Mouse (Mus musculus) CH12.LX (cell line): ENCODE results near the gene Tspan14. TPM values are rescaled to one million over a fixed set of nuclear protein-coding genes. Genes with fewer than 3 reads are reported as not detected.

Experiments used
- DNase-seq: peaks from one replicate; pipeline ENCODE4 v3.0.0-alpha.2; 2013; ENCODE audit errors: extremely low read depth
- H3K27ac ChIP-seq: 2 replicates; pipeline ENCODE4 v1.5.1; 2012; ENCODE audit warnings: low read depth, mild to moderate bottlenecking, control low read depth, moderate library complexity; ENCODE audit not compliant: insufficient read depth
- H3K27me3 ChIP-seq: replicated peaks from 2 replicates; pipeline ENCODE3; 2012; ENCODE audit warnings: inconsistent platforms
- H3K36me3 ChIP-seq, 2 experiments: replicated peaks in 1 of 2; 2 replicates each; pipeline versions ENCODE3 to v1.6.1; 2012; ENCODE audit warnings: inconsistent platforms in 1 of 2, low read length in 1 of 2, mild to moderate bottlenecking in 1 of 2, mixed read lengths in 1 of 2, moderate library complexity in 1 of 2; ENCODE audit not compliant: control insufficient read depth in 1 of 2, insufficient read depth in 1 of 2
- H3K4me1 ChIP-seq, 2 experiments: 2 replicates each; pipeline ENCODE4 v1.6.1; 2012; ENCODE audit warnings: inconsistent platforms in 1 of 2, moderate library complexity in 1 of 2; ENCODE audit not compliant: insufficient read depth in 2 of 2, control insufficient read depth in 1 of 2
- H3K4me2 ChIP-seq: 2 replicates; pipeline ENCODE4 v1.6.1; 2012; ENCODE audit warnings: low read depth, mild to moderate bottlenecking, control low read depth; ENCODE audit not compliant: poor library complexity, insufficient read depth, severe bottlenecking
- H3K4me3 ChIP-seq, 3 experiments: fragments of 150-350 bp in 1 of 3; sonication (generic) in 1 of 3; replicated peaks in 1 of 3; 2 replicates each; pipeline versions ENCODE3 to v1.5.1; 2011 to 2012; ENCODE audit warnings: low read depth in 2 of 3, low read length in 2 of 3, mild to moderate bottlenecking in 2 of 3, moderate library complexity in 2 of 3, control low read depth in 1 of 3, improper control_type of control experiment in 1 of 3, inconsistent platforms in 1 of 3, mixed read lengths in 1 of 3; ENCODE audit not compliant: poor library complexity in 1 of 3
- H3K79me2 ChIP-seq: replicated peaks from 2 replicates; pipeline ENCODE4 v1.6.1; 2012; ENCODE audit warnings: mild to moderate bottlenecking, moderate library complexity; ENCODE audit not compliant: control insufficient read depth, poor library complexity, insufficient read depth, severe bottlenecking; ENCODE audit errors: extremely low read depth
- H3K9ac ChIP-seq: 2 replicates; pipeline ENCODE4 v1.6.1; 2012; ENCODE audit warnings: low read depth, mild to moderate bottlenecking, control low read depth, moderate library complexity; ENCODE audit not compliant: insufficient read depth
- H3K9me3 ChIP-seq: replicated peaks from 2 replicates; pipeline ENCODE3; 2012; ENCODE audit warnings: low read length, inconsistent platforms, mixed read lengths
- BHLHE40 ChIP-seq: IDR thresholded peaks from 2 replicates; pipeline ENCODE4 v1.6.1; 2011; ENCODE audit warnings: mild to moderate bottlenecking, low read depth, low read length, improper control_type of control experiment
- CHD2 ChIP-seq: IDR thresholded peaks from 2 replicates; pipeline ENCODE4 v1.6.1; 2011; ENCODE audit warnings: low read length, improper control_type of control experiment
- CTCF ChIP-seq, 2 experiments: IDR thresholded peaks in 1 of 2; conservative IDR thresholded peaks in 1 of 2; 2 replicates each; pipeline ENCODE4 v1.5.1; 2011 to 2012; ENCODE audit warnings: low read depth in 2 of 2, low read length in 2 of 2, improper control_type of control experiment in 1 of 2, inconsistent platforms in 1 of 2, mild to moderate bottlenecking in 1 of 2, moderate library complexity in 1 of 2
- EP300 ChIP-seq: IDR thresholded peaks from 2 replicates; pipeline ENCODE4 v1.6.1; 2011; ENCODE audit warnings: low read length, improper control_type of control experiment
- ETS1 ChIP-seq: conservative IDR thresholded peaks from 2 replicates; pipeline ENCODE4 v1.6.1; 2012; ENCODE audit warnings: low read depth, mild to moderate bottlenecking, inconsistent platforms, low read length, improper control_type of control experiment, moderate library complexity
- GABPA ChIP-seq: IDR thresholded peaks from 2 replicates; pipeline ENCODE4 v1.6.1; 2012; ENCODE audit warnings: low read depth, low read length, improper control_type of control experiment, inconsistent platforms; ENCODE audit not compliant: insufficient replicate concordance
- IRF4 ChIP-seq: IDR thresholded peaks from 2 replicates; pipeline ENCODE4 v1.6.1; 2014; ENCODE audit warnings: low read depth, mild to moderate bottlenecking, inconsistent platforms, low read length, improper control_type of control experiment
- JUN ChIP-seq: IDR thresholded peaks from 2 replicates; pipeline ENCODE4 v1.6.1; 2011; ENCODE audit warnings: low read depth, mild to moderate bottlenecking, low read length, improper control_type of control experiment, moderate library complexity; ENCODE audit not compliant: insufficient read depth
- JUND ChIP-seq: conservative IDR thresholded peaks from 2 replicates; pipeline ENCODE4 v1.6.1; 2011; ENCODE audit warnings: low read depth, low read length, improper control_type of control experiment
- KAT2A ChIP-seq: IDR thresholded peaks from 2 replicates; pipeline ENCODE4 v1.6.1; 2012; ENCODE audit warnings: low read length, improper control_type of control experiment, inconsistent platforms; ENCODE audit not compliant: insufficient replicate concordance
- MAFK ChIP-seq: IDR thresholded peaks from 2 replicates; pipeline ENCODE4 v1.6.1; 2011; ENCODE audit warnings: low read length, improper control_type of control experiment; ENCODE audit not compliant: insufficient replicate concordance
- MAX ChIP-seq: IDR thresholded peaks from 2 replicates; pipeline ENCODE4 v1.6.1; 2011; ENCODE audit warnings: low read length, improper control_type of control experiment
- MAZ ChIP-seq: IDR thresholded peaks from 2 replicates; pipeline ENCODE4 v1.6.1; 2012; ENCODE audit warnings: low read depth, mild to moderate bottlenecking, inconsistent platforms, low read length, improper control_type of control experiment, moderate library complexity
- MYC ChIP-seq: IDR thresholded peaks from 2 replicates; pipeline ENCODE4 v1.6.1; 2011; ENCODE audit warnings: low read depth, mild to moderate bottlenecking, improper control_type of control experiment, low read length
- NRF1 ChIP-seq: IDR thresholded peaks from 2 replicates; pipeline ENCODE4 v1.6.1; 2014; ENCODE audit warnings: low read depth, mild to moderate bottlenecking, inconsistent platforms, low read length, improper control_type of control experiment, moderate library complexity
- PAX5 ChIP-seq: IDR thresholded peaks from 2 replicates; pipeline ENCODE4 v1.6.1; 2012; ENCODE audit warnings: low read length, inconsistent platforms, mixed read lengths
- RAD21 ChIP-seq: IDR thresholded peaks from 2 replicates; pipeline ENCODE4 v1.6.1; 2011; ENCODE audit warnings: low read depth, mild to moderate bottlenecking, low read length, improper control_type of control experiment, moderate library complexity
- RCOR1 ChIP-seq: conservative IDR thresholded peaks from 2 replicates; pipeline ENCODE4 v1.6.1; 2012; ENCODE audit warnings: low read depth, mild to moderate bottlenecking, inconsistent platforms, low read length, improper control_type of control experiment
- SIN3A ChIP-seq: IDR thresholded peaks from 2 replicates; pipeline ENCODE4 v1.6.1; 2012; ENCODE audit warnings: low read length, improper control_type of control experiment, inconsistent platforms
- SMC3 ChIP-seq: IDR thresholded peaks from 2 replicates; pipeline ENCODE4 v1.6.1; 2011; ENCODE audit warnings: low read depth, low read length, improper control_type of control experiment
- TBP ChIP-seq: conservative IDR thresholded peaks from 2 replicates; pipeline ENCODE4 v1.6.1; 2011; ENCODE audit warnings: low read depth, low read length, improper control_type of control experiment
- UBTF ChIP-seq: IDR thresholded peaks from 2 replicates; pipeline ENCODE4 v1.6.1; 2012; ENCODE audit warnings: low read depth, mild to moderate bottlenecking, inconsistent platforms, low read length, improper control_type of control experiment, moderate library complexity
- USF1 ChIP-seq: IDR thresholded peaks from 2 replicates; pipeline ENCODE4 v1.6.1; 2014; ENCODE audit warnings: low read depth, mild to moderate bottlenecking, inconsistent platforms, low read length, improper control_type of control experiment
- USF2 ChIP-seq: conservative IDR thresholded peaks from 2 replicates; pipeline ENCODE4 v1.6.1; 2011; ENCODE audit warnings: low read depth, low read length, improper control_type of control experiment
- ZKSCAN1 ChIP-seq: IDR thresholded peaks from 2 replicates; pipeline ENCODE4 v1.6.1; 2012; ENCODE audit warnings: low read depth, inconsistent platforms, low read length, improper control_type of control experiment, borderline replicate concordance
- ZMIZ1 ChIP-seq: IDR thresholded peaks from 2 replicates; pipeline ENCODE4 v1.6.1; 2012; ENCODE audit warnings: low read depth, mild to moderate bottlenecking, inconsistent platforms, low read length, improper control_type of control experiment
- dilution Hi-C: fragments of 300-500 bp; cut with MboI; formaldehyde crosslinking; loops from 2 replicates; pipeline ENCODE4 v1.14.3; 2020; ENCODE audit warnings: low sequenced_read_pairs; ENCODE audit not compliant: extremely low pct_unique_long_range_greater_than_20kb, extremely low pct_ligation_motif_present
- in situ Hi-C: fragments of 300-500 bp; cut with MboI; formaldehyde crosslinking; loops from 3 replicates; pipeline ENCODE4 v1.14.3; 2019; ENCODE audit warnings: low sequenced_read_pairs, low pct_ligation_motif_present, low pct_unique_long_range_greater_than_20kb, mixed read lengths
- polyA plus RNA-seq: library from polyadenylated mRNA; unstranded; fragments of >175 nt; gene quantifications from 2 replicates; pipeline ENCODE4 v1.2.1, GENCODE M21; 2012; ENCODE audit warnings: low read depth; ENCODE audit not compliant: insufficient read length
- total RNA-seq, 2 experiments: library from RNA; depleted of rRNA; stranded (reverse); fragments of 300-350 nt in 1 of 2; fragments of >200 nt in 1 of 2; gene quantifications; 2 replicates each; pipeline ENCODE4 v1.2.3; 2012 to 2014

The Tspan14 gene
- total and polyA plus RNA-seq, 3 experiments: 11.6 to 19.1 (median 14.9) TPM

GRCm38 (mm10) chr14:40914701-40915100 lies 51.9 kb downstream of the Tspan14 start:
- Histone ChIP-seq H3K79me2 (no peaks in the 10 kb centered on the region), H3K4me2 (no peak overlapping the region), H3K4me1 (peaks cover 0 to 18% of the 10 kb centered on the region in 2 experiments; a peak in 2 of 4 replicates), H3K9me3 (no peaks in the 10 kb centered on the region), H3K36me3 (peaks cover 59 to 89% of the 10 kb centered on the region in 2 experiments), H3K27ac (no peak overlapping the region), H3K9ac (no peak overlapping the region), H3K4me3 (no peak overlapping the region), H3K27me3 (no peaks in the 10 kb centered on the region)
- no peak for DNase-seq
- in situ Hi-C loops: loop anchor here (10.0 kb wide), 1 partner anchor 120 kb away; no protein-coding TSS in a partner anchor
- TF ChIP-seq SMC3: no peak
- TF ChIP-seq KAT2A: no peak
- no peak for TF ChIP-seq ZKSCAN1
- no peak for TF ChIP-seq CHD2
- TF ChIP-seq IRF4: no peak
- no peak for TF ChIP-seq PAX5
- no peak for TF ChIP-seq UBTF
- TF ChIP-seq MYC: no peak
- no peak for TF ChIP-seq GABPA
- no peak for TF ChIP-seq ETS1
- no peak for TF ChIP-seq JUND
- no peak for TF ChIP-seq MAZ
- TF ChIP-seq BHLHE40: no peak
- TF ChIP-seq CTCF (conservative IDR thresholded peaks at IDR 0.05 in 1 of 2, IDR thresholded peaks at IDR 0.05 in 1 of 2; ENCODE audit: low read depth in 2 of 2, low read length in 2 of 2): no peak
- TF ChIP-seq USF2: no peak
- no peak for TF ChIP-seq JUN
- TF ChIP-seq MAX: no peak
- dilution Hi-C loops: no loop called here

DNA sequence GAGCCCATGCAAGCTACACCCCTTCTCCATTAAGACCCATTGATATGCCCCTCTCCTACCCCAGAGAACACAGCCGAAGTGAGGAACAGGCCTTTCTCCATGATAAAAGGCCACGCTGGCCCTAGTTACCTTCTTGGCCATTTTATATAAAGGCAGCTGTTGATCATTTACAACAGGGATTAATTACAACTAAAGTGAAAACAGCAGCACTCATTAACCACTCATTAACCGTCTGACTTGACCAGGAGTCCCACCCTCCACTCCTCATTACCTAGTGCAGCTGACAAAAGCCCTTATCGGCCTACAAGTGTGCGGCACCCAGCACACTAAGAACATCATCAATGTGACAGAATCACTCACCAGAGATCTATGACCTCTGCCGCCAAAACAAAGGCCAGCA lies 52.9 kb downstream of the Tspan14 start:
- Histone ChIP-seq H3K4me2 (no peak overlapping the region), H3K27me3 (no peaks in the 10 kb centered on the region), H3K4me1 (peaks cover 0 to 9% of the 10 kb centered on the region in 2 experiments; a peak in 2 of 4 replicates), H3K4me3 (no peak overlapping the region)
- in situ Hi-C loops: loop anchor here (10.0 kb wide), 1 partner anchor 121 kb away; no protein-coding TSS in a partner anchor
- dilution Hi-C loops: no loop called here
- TF ChIP-seq SIN3A (no peak), NRF1 (no peak), ZMIZ1 (no peak), EP300 (no peak), MAX (no peak), MAFK (no peak), TBP (no peak), JUND (no peak), PAX5 (no peak), RAD21 (no peak), USF1 (no peak), KAT2A (no peak), MAZ (no peak), RCOR1 (no peak), SMC3 (no peak)
- TF ChIP-seq, all 38 proteins: peak for 0
- Histone ChIP-seq H3K9ac (no peak overlapping the region), H3K27ac (no peak overlapping the region), H3K79me2 (no peaks in the 10 kb centered on the region), H3K36me3 (peaks cover 65 to 89% of the 10 kb centered on the region in 2 experiments), H3K9me3 (no peaks in the 10 kb centered on the region)
- DNase-seq: no peak
